Mouse (Mus musculus): ENCODE results near the gene Krt84. TPM values are rescaled to one million over a fixed set of nuclear protein-coding genes. Genes with fewer than 3 reads are reported as not detected.

The Krt84 gene
- polyA plus RNA-seq, 1 experiment from 2014 or later: not detected

DNA sequence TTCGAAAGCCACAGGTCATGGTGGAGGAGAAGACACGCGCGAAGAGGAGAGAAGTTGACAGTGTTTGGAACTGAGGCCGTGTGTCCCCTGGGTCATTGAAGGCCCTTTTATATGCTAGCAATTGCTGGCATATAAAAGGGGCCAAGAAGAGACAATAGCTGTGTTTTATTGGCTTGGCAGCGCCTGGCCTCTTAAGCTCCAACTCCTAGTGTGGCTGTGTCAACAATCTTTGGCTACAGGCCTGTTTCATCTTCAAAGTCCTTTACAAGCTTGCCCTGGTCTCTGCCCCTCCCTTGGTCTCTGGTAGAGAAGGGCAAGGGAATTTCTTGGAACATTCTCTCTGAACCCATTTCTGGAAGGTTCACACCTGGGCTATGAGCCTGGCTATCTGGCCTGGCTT is 41.2 kb downstream of the Krt84 start, which contains the start of gene Krt83:
Krt83 (minus strand) TSS at position 82 of the 400 bp plus-strand sequence.
- H3K9me3 ChIP-seq (replicated peaks): no peaks in the 10 kb centered on the region
- H3K36me3 ChIP-seq: no peaks in the 10 kb centered on the region
- WGBS: 60% methylated on average over 6 of the region's 6 CpGs
- H3K27ac ChIP-seq: no peak within 1 kb of the TSS
- no peaks in the 10 kb centered on the region for H3K27me3 ChIP-seq (ENCODE audit: low read depth, poor library complexity, severe bottlenecking)
- no peak for DNase-seq (ENCODE audit: low spot score)
- H3K4me1 ChIP-seq: peaks cover 12% of the 10 kb centered on the region
- no peak within 1 kb of the TSS for H3K4me3 ChIP-seq

DNA sequence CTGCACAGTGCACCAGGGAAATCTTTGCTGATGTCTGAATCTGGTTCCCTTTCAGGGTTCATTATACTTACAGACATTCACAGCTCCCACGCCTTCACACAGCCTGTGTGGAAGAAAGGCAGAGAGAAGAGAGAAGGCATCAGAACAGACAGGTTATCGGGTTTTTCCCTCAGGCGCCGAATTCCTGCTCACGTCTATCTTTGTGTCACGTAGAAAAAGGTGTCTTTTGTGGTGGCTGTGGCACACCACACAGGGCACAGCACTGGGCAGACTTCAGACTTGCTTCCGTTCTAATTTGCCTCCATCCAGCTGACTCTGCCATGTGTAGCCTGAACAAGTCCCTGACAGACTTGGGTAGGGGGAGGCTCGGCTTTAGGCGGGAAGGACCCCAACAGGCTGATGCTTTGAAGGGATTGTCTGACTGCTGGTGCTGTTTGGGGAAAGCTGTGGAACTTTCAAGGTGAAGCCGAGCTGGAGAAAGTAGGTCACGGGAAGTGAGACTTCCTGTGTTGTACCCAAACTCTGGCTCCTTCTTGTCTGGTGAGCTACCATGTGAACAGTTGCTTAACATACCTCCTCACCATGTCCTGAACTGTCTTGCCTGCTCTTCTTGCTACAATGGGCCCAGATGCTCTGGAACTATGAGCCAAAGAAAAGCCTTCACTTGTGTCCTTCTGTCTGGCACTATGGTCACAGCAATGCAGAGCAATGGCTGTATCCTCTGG is 46.5 kb downstream of the Krt84 start:
- DNase-seq (ENCODE audit: low spot score): no peak
- no peaks in the 10 kb centered on the region for H3K27me3 ChIP-seq (ENCODE audit: low read depth, poor library complexity, severe bottlenecking)
- no peak overlapping the region for H3K4me3 ChIP-seq
- WGBS: 80% methylated on average over 11 of the region's 11 CpGs
- H3K36me3 ChIP-seq: no peaks in the 10 kb centered on the region
- peaks cover 7% of the 10 kb centered on the region; the same call in 1 of the 2 replicates for H3K4me1 ChIP-seq
- no peak overlapping the region for H3K27ac ChIP-seq
- H3K9me3 ChIP-seq (replicated peaks): no peaks in the 10 kb centered on the region

GRCm38 (mm10) chr15:101484939-101485338 is 47.7 kb downstream of the Krt84 start:
- Histone ChIP-seq H3K27ac (no peak overlapping the region), H3K4me1 (peaks cover 7% of the 10 kb centered on the region; the same call in 1 of the 2 replicates), H3K36me3 (no peaks in the 10 kb centered on the region), H3K27me3 (ENCODE audit: low read depth, poor library complexity, severe bottlenecking) (peaks cover 5% of the 10 kb centered on the region; the same call in 1 of the 2 replicates), H3K4me3 (no peak overlapping the region), H3K9me3 (replicated peaks) (no peaks in the 10 kb centered on the region)
- no peak for DNase-seq (ENCODE audit: low spot score)
- WGBS: 67% methylated on average over 1 of the region's 1 CpGs

DNA sequence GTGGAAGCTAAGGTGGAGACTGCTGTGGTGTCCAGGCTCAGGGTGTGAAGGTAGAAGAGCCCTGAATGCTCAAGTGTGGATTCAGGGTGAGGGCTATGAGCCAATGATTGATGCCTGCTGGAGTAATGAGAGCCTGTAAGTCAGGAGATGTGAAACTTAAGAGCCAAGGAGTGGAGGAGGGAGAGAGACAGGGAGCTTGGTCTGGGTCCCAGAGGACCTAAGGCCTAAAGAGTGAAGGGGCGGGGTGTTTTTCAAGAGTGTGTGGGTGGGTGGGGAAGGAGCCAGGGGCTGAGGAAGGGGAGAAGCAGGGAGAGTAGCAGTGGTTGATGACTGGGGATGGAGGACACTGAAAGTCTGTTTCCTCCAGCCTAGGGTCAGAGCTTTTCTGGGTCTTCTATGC is 49.0 kb downstream of the Krt84 start:
- WGBS: 85% methylated on average over 1 of the region's 1 CpGs
- Histone ChIP-seq H3K4me3 (no peak overlapping the region), H3K27ac (no peak overlapping the region), H3K4me1 (peaks cover 17% of the 10 kb centered on the region), H3K9me3 (replicated peaks) (no peaks in the 10 kb centered on the region), H3K27me3 (ENCODE audit: low read depth, poor library complexity, severe bottlenecking) (peaks cover 17% of the 10 kb centered on the region), H3K36me3 (no peaks in the 10 kb centered on the region)
- DNase-seq (ENCODE audit: low spot score): no peak

DNA sequence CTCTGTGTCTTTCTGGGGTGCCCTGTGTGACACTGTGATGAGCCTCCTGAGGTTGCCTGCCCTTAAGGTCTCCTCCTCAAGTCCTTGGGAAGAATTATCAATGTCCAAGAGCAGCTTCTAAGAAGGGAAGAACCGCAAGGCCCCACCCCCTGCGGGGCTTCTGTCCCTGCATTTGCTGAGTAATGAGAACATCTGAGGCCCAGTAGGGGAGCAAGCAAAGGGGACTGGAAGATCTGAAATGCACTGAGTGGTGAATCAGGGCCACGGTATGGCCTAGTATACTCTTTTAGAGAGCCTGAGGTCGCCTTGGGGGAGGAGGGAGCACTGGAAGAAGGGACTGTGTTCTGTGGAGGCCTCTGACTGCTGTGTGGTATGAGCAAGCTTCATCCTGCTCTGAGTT is 50.6 kb downstream of the Krt84 start:
- Histone ChIP-seq H3K4me3 (no peak overlapping the region), H3K36me3 (no peaks in the 10 kb centered on the region), H3K9me3 (replicated peaks) (no peaks in the 10 kb centered on the region), H3K27me3 (ENCODE audit: low read depth, poor library complexity, severe bottlenecking) (peaks cover 30% of the 10 kb centered on the region), H3K4me1 (peaks cover 17% of the 10 kb centered on the region), H3K27ac (no peak overlapping the region)
- DNase-seq (ENCODE audit: low spot score): no peak
- WGBS: 48% methylated on average over 4 of the region's 4 CpGs

GRCm38 (mm10) chr15:101479666-101480060 is 53.0 kb downstream of the Krt84 start:
- peak overlapping the region; percentile 40 for H3K4me3 ChIP-seq
- H3K36me3 ChIP-seq: no peaks in the 10 kb centered on the region
- DNase-seq (ENCODE audit: low spot score): no peak
- H3K27ac ChIP-seq: no peak overlapping the region
- 40% methylated on average over 11 of the region's 11 CpGs for WGBS
- H3K4me1 ChIP-seq: peaks cover 10% of the 10 kb centered on the region
- peaks cover 30% of the 10 kb centered on the region for H3K27me3 ChIP-seq (ENCODE audit: low read depth, poor library complexity, severe bottlenecking)
- no peaks in the 10 kb centered on the region for H3K9me3 ChIP-seq (replicated peaks)

DNA sequence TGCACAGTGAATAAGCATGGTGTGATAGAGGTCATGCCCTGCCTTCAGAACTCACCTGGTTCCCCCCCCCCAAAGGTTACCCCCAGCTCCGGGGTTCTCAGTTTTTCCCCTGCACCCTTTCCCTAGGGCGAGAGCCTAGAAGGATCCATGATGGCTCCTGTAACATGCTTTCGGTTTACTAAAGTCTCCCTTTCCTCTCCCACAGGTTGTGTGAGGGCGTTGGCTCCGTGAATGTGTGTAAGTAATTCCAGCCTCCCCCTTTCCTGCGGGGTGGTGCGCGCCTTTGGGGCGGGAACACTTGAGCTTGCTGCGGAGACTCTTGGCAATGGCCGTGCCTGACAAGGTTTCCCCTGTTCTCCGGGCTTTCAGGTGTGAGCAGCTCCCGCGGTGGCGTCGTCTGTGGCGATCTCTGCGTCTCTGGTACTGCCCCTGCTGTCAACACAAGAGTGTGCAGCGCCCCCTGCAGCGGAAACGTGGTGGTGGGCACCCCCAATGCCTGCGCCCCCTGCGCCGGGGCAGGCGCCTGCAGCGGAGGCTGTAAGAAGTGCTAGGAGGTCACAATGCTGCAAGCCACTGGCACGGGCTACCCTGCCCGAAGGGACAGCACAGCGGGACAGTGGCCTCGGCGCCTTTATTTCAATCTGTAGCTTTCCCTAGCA is 53.5 kb downstream of the Krt84 start:
- H3K27me3 ChIP-seq (ENCODE audit: low read depth, poor library complexity, severe bottlenecking): peaks cover 30% of the 10 kb centered on the region

More for the DNA sequence above, 53.5 kb downstream of the Krt84 start:
- Histone ChIP-seq H3K4me1 (peaks cover 10% of the 10 kb centered on the region), H3K27ac (no peak overlapping the region), H3K36me3 (no peaks in the 10 kb centered on the region), H3K9me3 (replicated peaks) (no peaks in the 10 kb centered on the region), H3K4me3 (peak overlapping the region; percentile 40)
- peak; percentile 71 for DNase-seq (ENCODE audit: low spot score)
- 8% methylated on average over 31 of the region's 31 CpGs for WGBS

Small RNAs within 50 kb of the gene (microRNA-seq; reads per million reads assigned to microRNA genes)
- gene Gm44393 (not detected), gene Gm44460 (not detected)

Other genes with a start within 250 kb of the Krt84 start
- 92.3 and 97.5 TPM in 2 replicates for gene Atg101, start 248.5 kb downstream of the Krt84 start, polyA plus RNA-seq (2016; fragmentation: Nextera tagmentation; extraction: Ambion mirVana)
- gene 6030408B16Rik, start 239.6 kb downstream of the Krt84 start, polyA plus RNA-seq (2016; fragmentation: Nextera tagmentation; extraction: Ambion mirVana): 1.8 and 4.1 TPM in 2 replicates
- gene Krt80, start 162.7 kb downstream of the Krt84 start, polyA plus RNA-seq (2016; fragmentation: Nextera tagmentation; extraction: Ambion mirVana): 0.09 and 0.23 TPM in 2 replicates
- 14.2 and 16.9 TPM in 2 replicates for gene Krt7, start 121.8 kb downstream of the Krt84 start, polyA plus RNA-seq (2016; fragmentation: Nextera tagmentation; extraction: Ambion mirVana)
- not detected in 2 replicates for gene Krt87, start 94.0 kb downstream of the Krt84 start, polyA plus RNA-seq (2016; fragmentation: Nextera tagmentation; extraction: Ambion mirVana)
- not detected in 2 replicates for gene Krt88, start 85.1 kb downstream of the Krt84 start, polyA plus RNA-seq (2016; fragmentation: Nextera tagmentation; extraction: Ambion mirVana)
- not detected in 2 replicates for gene Krt81, start 69.1 kb downstream of the Krt84 start, polyA plus RNA-seq (2016; fragmentation: Nextera tagmentation; extraction: Ambion mirVana)
- not detected in 2 replicates for gene Krt86, start 59.3 kb downstream of the Krt84 start, polyA plus RNA-seq (2016; fragmentation: Nextera tagmentation; extraction: Ambion mirVana)
- not detected in 2 replicates for gene Krt83, start 41.3 kb downstream of the Krt84 start, polyA plus RNA-seq (2016; fragmentation: Nextera tagmentation; extraction: Ambion mirVana)
- not detected in 2 replicates for gene Gm49425, start 15.6 kb downstream of the Krt84 start, polyA plus RNA-seq (2016; fragmentation: Nextera tagmentation; extraction: Ambion mirVana)
- gene Krt82, start 17.8 kb upstream of the Krt84 start, polyA plus RNA-seq (2016; fragmentation: Nextera tagmentation; extraction: Ambion mirVana): not detected in 2 replicates
- 0.08 and 0.31 TPM in 2 replicates for gene Krt90, start 30.1 kb upstream of the Krt84 start, polyA plus RNA-seq (2016; fragmentation: Nextera tagmentation; extraction: Ambion mirVana)
- 0.04 and 0.10 TPM in 2 replicates for gene Krt75, start 41.1 kb upstream of the Krt84 start, polyA plus RNA-seq (2016; fragmentation: Nextera tagmentation; extraction: Ambion mirVana)
- not detected in 2 replicates for gene Gm5414, start 95.4 kb upstream of the Krt84 start, polyA plus RNA-seq (2016; fragmentation: Nextera tagmentation; extraction: Ambion mirVana)
- gene Gm5478, start 114.6 kb upstream of the Krt84 start, polyA plus RNA-seq (2016; fragmentation: Nextera tagmentation; extraction: Ambion mirVana): not detected in 2 replicates
- gene Krt6b, start 147.5 kb upstream of the Krt84 start, polyA plus RNA-seq (2016; fragmentation: Nextera tagmentation; extraction: Ambion mirVana): not detected in 2 replicates
- 0.13 TPM in 1 of 2 replicates, not detected in the other for gene Krt6a, start 161.5 kb upstream of the Krt84 start, polyA plus RNA-seq (2016; fragmentation: Nextera tagmentation; extraction: Ambion mirVana)
- 19.1 and 40.4 TPM in 2 replicates for gene Krt5, start 180.1 kb upstream of the Krt84 start, polyA plus RNA-seq (2016; fragmentation: Nextera tagmentation; extraction: Ambion mirVana)
- not detected in 2 replicates for gene Krt71, start 210.3 kb upstream of the Krt84 start, polyA plus RNA-seq (2016; fragmentation: Nextera tagmentation; extraction: Ambion mirVana)